Mouse (Mus musculus): ENCODE measurements around the gene Ubxn6. TPM values are rescaled to one million over a fixed set of nuclear protein-coding genes. Genes with fewer than 3 reads are reported as not detected.

Ubxn6 gene
- polyA plus RNA-seq, 1 experiment = 57.1 TPM

DNA sequence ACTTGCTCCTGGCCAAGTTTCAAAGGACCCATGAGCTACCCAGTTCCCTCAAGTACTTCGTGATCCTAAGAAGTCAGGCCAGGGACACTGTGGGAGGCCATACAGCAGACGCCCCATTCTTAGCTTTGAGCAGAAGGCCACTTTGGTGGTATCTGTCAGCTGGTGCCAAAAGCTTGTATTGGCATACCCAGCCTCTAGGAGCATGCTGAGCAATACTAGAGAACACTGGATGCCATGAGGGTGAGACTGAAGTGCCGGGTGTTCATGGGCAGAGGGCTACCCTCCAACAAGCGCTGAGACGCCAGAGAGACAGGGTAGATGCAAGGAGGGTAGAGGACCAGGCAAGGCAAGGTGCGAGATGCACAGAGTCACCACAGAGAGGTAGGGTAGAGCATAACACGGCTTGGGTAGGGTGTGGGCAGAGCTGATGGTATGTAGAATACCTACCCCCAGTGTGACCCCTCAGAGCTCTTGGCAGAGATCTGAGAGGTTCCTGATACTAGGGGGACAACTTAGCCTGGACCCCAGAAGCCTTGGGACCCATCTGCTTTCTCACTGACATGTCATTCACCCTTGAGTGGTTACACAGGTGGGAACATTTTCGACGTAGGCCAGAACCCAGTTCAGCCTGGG is 44.5 kb downstream of the Ubxn6 start:
- Histone ChIP-seq H3K27ac (ENCODE audit: insufficient read depth, low read depth, low read length) (no peak overlapping the region), H3K36me3 (ENCODE audit: control insufficient read depth, insufficient read depth, low read length) (peaks cover 13% of the 10 kb centered on the region), H3K4me1 (ENCODE audit: control insufficient read depth, insufficient read depth, insufficient read length, low read length) (peaks cover 25% of the 10 kb centered on the region), H3K27me3 (ENCODE audit: control insufficient read depth, insufficient read depth, low read length) (no peaks in the 10 kb centered on the region), H3K4me3 (ENCODE audit: low read depth, low read length) (no peak overlapping the region)
- no peak for TF ChIP-seq CTCF (IDR thresholded peaks at IDR 0.05; ENCODE audit: extremely low read depth, insufficient read length, insufficient replicate concordance, low read depth, low read length)
- WGBS = 89% methylated on average over 9 of the region's 9 CpGs

DNA sequence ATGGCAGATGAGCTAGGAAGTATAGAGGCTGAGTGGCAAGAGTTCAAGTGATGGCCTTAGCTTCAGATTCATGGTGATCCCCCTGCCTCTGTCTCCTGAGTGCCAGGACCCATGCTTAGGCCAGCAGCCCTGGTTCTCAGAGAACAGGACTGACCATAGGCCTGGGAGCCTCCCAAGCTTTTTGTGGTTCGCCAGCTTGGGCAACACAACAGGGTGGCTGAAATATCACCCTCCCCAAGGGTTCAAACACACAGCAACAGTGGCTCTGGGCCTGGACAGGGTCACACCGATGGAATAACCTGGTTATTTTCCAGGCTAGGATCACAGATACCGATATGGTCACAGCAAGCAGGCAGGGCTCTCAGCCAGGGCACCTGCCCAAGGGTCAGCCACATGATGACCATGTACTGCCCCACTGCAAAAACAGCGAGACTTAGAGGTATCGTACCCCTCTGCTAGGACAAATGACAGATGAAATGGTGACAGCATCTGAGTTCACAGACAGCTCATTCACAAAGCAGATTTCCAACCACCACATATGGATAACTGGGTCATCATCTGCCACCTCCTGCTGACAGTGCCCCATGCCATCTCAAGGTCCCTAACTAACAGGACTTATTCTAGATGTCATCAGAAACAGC is 46.9 kb downstream of the Ubxn6 start:
- H3K4me3 ChIP-seq (ENCODE audit: low read depth, low read length) = no peak overlapping the region
- peaks cover 18% of the 10 kb centered on the region for H3K4me1 ChIP-seq (ENCODE audit: control insufficient read depth, insufficient read depth, insufficient read length, low read length)
- H3K36me3 ChIP-seq (ENCODE audit: control insufficient read depth, insufficient read depth, low read length) = peaks cover 3% of the 10 kb centered on the region; the same call in 1 of the 2 replicates
- 87% methylated on average over 5 of the region's 5 CpGs for WGBS
- no peak overlapping the region for H3K27ac ChIP-seq (ENCODE audit: insufficient read depth, low read depth, low read length)
- TF ChIP-seq CTCF (IDR thresholded peaks at IDR 0.05; ENCODE audit: extremely low read depth, insufficient read length, insufficient replicate concordance, low read depth, low read length) (no peak), POLR2A (IDR thresholded peaks at IDR 0.05; ENCODE audit: low read depth, low read length) (no peak)
- no peaks in the 10 kb centered on the region for H3K27me3 ChIP-seq (ENCODE audit: control insufficient read depth, insufficient read depth, low read length)

DNA sequence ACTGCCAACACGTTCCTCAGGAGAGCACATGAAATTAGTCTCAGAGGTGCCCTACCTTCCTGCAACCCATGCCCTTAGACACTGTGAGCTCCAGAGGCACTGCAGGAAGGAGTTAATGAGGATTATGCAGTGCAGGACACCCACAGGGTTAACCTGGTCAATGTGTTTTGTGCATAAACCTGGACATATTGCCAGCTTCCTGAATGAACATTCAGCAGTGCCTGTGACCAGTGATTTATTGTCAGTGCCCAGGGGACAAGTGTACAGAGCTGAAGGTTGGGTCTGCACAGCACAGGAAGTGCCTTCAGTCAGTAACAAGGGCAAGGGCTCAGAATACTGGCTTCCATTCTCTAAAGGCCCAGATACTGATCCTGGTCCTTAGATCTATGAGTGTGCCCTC is 47.9 kb downstream of the Ubxn6 start:
- no peak for TF ChIP-seq POLR2A (IDR thresholded peaks at IDR 0.05; ENCODE audit: low read depth, low read length)
- no peak for TF ChIP-seq CTCF (IDR thresholded peaks at IDR 0.05; ENCODE audit: extremely low read depth, insufficient read length, insufficient replicate concordance, low read depth, low read length)
- 59% methylated on average over 1 of the region's 1 CpGs for WGBS
- H3K4me1 ChIP-seq (ENCODE audit: control insufficient read depth, insufficient read depth, insufficient read length, low read length) = peaks cover 12% of the 10 kb centered on the region
- no peak overlapping the region for H3K4me3 ChIP-seq (ENCODE audit: low read depth, low read length)
- no peaks in the 10 kb centered on the region for H3K27me3 ChIP-seq (ENCODE audit: control insufficient read depth, insufficient read depth, low read length)
- no peak overlapping the region for H3K27ac ChIP-seq (ENCODE audit: insufficient read depth, low read depth, low read length)
- peaks cover 3% of the 10 kb centered on the region; the same call in 1 of the 2 replicates for H3K36me3 ChIP-seq (ENCODE audit: control insufficient read depth, insufficient read depth, low read length)

DNA sequence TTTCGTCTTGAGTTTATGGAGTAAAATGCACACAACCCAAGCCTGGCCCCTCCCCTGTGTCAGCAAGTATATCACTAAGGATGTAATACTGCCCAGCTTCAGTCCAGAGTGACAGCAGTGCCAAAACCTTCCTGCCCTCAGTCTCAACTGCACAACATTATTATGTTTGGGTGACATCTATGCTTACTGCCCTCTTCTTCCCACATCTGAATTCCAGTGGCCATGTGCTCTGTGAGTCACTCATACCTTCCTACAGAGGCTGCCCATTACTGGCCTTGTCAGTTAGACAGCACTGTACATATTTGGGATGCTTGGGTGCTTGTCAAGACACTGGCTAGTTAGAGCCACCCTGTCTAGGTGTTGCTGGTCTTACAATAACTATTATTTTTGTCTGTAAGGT is 48.5 kb downstream of the Ubxn6 start:
- no peaks in the 10 kb centered on the region for H3K27me3 ChIP-seq (ENCODE audit: control insufficient read depth, insufficient read depth, low read length)
- no peak for TF ChIP-seq CTCF (IDR thresholded peaks at IDR 0.05; ENCODE audit: extremely low read depth, insufficient read length, insufficient replicate concordance, low read depth, low read length)
- no peak for TF ChIP-seq POLR2A (IDR thresholded peaks at IDR 0.05; ENCODE audit: low read depth, low read length)
- no peak overlapping the region for H3K27ac ChIP-seq (ENCODE audit: insufficient read depth, low read depth, low read length)
- H3K4me3 ChIP-seq (ENCODE audit: low read depth, low read length) = no peak overlapping the region
- H3K36me3 ChIP-seq (ENCODE audit: control insufficient read depth, insufficient read depth, low read length) = peaks cover 3% of the 10 kb centered on the region; the same call in 1 of the 2 replicates
- whole genome bisulfite sequencing = 75% methylated on average over 1 of the region's 1 CpGs
- peaks cover 10% of the 10 kb centered on the region for H3K4me1 ChIP-seq (ENCODE audit: control insufficient read depth, insufficient read depth, insufficient read length, low read length)

DNA sequence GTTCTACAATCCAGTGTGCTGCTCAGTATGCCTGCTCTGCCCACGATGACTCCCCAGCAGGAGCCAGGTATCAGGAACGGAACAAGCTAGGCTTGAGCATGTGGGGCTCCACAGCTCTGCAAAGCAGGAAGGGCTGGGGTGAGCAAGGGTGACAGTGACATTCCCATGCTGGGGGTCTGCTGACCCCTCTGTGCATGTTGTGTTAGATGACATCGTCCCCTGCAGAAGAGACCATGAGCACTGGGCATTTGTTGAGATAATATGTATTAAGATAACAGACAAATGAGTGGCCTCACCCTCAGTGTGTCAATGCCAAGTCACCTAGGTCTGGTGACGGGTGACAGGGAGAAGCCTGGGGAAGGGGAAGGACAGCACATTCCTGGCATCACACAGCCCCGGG is 49.9 kb downstream of the Ubxn6 start:
- Histone ChIP-seq H3K36me3 (ENCODE audit: control insufficient read depth, insufficient read depth, low read length) (peaks cover 5% of the 10 kb centered on the region), H3K27me3 (ENCODE audit: control insufficient read depth, insufficient read depth, low read length) (no peaks in the 10 kb centered on the region), H3K27ac (ENCODE audit: insufficient read depth, low read depth, low read length) (no peak overlapping the region), H3K4me3 (ENCODE audit: low read depth, low read length) (no peak overlapping the region), H3K4me1 (ENCODE audit: control insufficient read depth, insufficient read depth, insufficient read length, low read length) (peaks cover 10% of the 10 kb centered on the region)
- 69% methylated on average over 5 of the region's 5 CpGs for WGBS
- no peak for TF ChIP-seq POLR2A (IDR thresholded peaks at IDR 0.05; ENCODE audit: low read depth, low read length)
- TF ChIP-seq CTCF (IDR thresholded peaks at IDR 0.05; ENCODE audit: extremely low read depth, insufficient read length, insufficient replicate concordance, low read depth, low read length) = no peak

DNA sequence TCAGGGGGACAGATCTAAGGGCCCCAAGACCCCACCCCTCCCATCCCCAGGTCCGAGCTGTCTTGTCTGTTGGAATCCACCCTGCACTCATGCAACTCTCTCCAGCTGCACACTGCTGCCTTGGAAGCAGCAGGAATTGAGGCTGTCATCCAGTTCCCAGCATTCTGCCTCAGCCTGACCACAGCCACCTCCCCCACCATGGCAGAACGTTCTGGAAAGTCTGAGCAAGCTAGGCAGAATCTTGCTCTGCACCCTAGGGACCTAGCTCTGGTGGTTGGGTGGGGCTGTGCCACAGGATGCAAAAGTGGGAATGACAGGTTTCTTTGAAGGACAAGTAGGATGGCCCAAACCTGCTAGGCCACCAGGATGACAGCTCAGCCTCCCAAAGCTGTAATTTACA is 50.4 kb downstream of the Ubxn6 start:
- TF ChIP-seq CTCF (IDR thresholded peaks at IDR 0.05; ENCODE audit: extremely low read depth, insufficient read length, insufficient replicate concordance, low read depth, low read length) (no peak), POLR2A (IDR thresholded peaks at IDR 0.05; ENCODE audit: low read depth, low read length) (no peak)
- H3K4me1 ChIP-seq (ENCODE audit: control insufficient read depth, insufficient read depth, insufficient read length, low read length) = peaks cover 10% of the 10 kb centered on the region
- WGBS = 65% methylated on average over 2 of the region's 2 CpGs

DNA sequence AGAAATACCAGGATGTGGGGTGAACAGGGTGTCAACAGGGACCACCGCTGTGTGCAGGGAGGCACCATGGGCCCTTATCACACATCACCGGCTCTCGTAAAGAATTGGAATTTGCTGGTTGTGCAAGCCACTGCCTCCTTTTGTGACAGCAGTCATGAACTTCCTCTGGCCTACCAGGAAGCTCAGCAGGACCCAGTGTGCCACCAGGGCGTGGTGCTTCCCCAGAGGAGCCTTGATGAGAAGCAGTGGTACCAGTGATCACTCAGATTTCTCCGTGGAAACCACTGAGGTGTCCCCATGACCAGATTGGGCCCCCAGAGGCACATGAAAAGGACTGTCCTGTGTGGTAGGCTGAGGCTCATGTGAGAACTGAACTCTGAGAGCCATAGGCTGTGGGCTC is 51.4 kb downstream of the Ubxn6 start:
- H3K27ac ChIP-seq (ENCODE audit: insufficient read depth, low read depth, low read length) = no peak overlapping the region
- peaks cover 20% of the 10 kb centered on the region for H3K36me3 ChIP-seq (ENCODE audit: control insufficient read depth, insufficient read depth, low read length)
- WGBS = 39% methylated on average over 5 of the region's 5 CpGs
- no peaks in the 10 kb centered on the region for H3K27me3 ChIP-seq (ENCODE audit: control insufficient read depth, insufficient read depth, low read length)
- H3K4me1 ChIP-seq (ENCODE audit: control insufficient read depth, insufficient read depth, insufficient read length, low read length) = peaks cover 10% of the 10 kb centered on the region
- H3K4me3 ChIP-seq (ENCODE audit: low read depth, low read length) = no peak overlapping the region
- TF ChIP-seq POLR2A (IDR thresholded peaks at IDR 0.05; ENCODE audit: low read depth, low read length) = no peak
- no peak for TF ChIP-seq CTCF (IDR thresholded peaks at IDR 0.05; ENCODE audit: extremely low read depth, insufficient read length, insufficient replicate concordance, low read depth, low read length)

More for the DNA sequence above, 50.4 kb downstream of the Ubxn6 start:
- H3K36me3 ChIP-seq (ENCODE audit: control insufficient read depth, insufficient read depth, low read length) = peaks cover 10% of the 10 kb centered on the region
- H3K4me3 ChIP-seq (ENCODE audit: low read depth, low read length) = no peak overlapping the region
- no peaks in the 10 kb centered on the region for H3K27me3 ChIP-seq (ENCODE audit: control insufficient read depth, insufficient read depth, low read length)
- no peak overlapping the region for H3K27ac ChIP-seq (ENCODE audit: insufficient read depth, low read depth, low read length)

Data from small intestine, adult 2 months (tissue).